Mouse (Mus musculus): ENCODE measurements around the gene Plek2.

Plek2 gene

GRCm38 (mm10) chr12:78910684-78911461 lies 4.1 kb upstream of the Plek2 start:
- DNase-seq (ENCODE audit: low read depth, low spot score): no peak

GRCm38 (mm10) chr12:78908081-78908605 lies 1.4 kb upstream of the Plek2 start:
- no peak for DNase-seq (ENCODE audit: low read depth, low spot score)

GRCm38 (mm10) chr12:78904499-78904898 lies 2.3 kb downstream of the Plek2 start:
- no peak for DNase-seq (ENCODE audit: low read depth, low spot score)

GRCm38 (mm10) chr12:78903313-78903712 lies 3.5 kb downstream of the Plek2 start:
- no peak for DNase-seq (ENCODE audit: low read depth, low spot score)

GRCm38 (mm10) chr12:78901467-78901866 lies 5.3 kb downstream of the Plek2 start:
- no peak for DNase-seq (ENCODE audit: low read depth, low spot score)

- no peak for DNase-seq (ENCODE audit: low read depth, low spot score)
These were observed 8.9 kb downstream of the Plek2 start for GRCm38 (mm10) chr12:78897861-78898260.

- DNase-seq (ENCODE audit: low read depth, low spot score): no peak
These were observed 15.6 kb downstream of the Plek2 start for GRCm38 (mm10) chr12:78891149-78891548.

- no peak for DNase-seq (ENCODE audit: low read depth, low spot score)
These were observed 16.7 kb downstream of the Plek2 start for GRCm38 (mm10) chr12:78890062-78890461.

- DNase-seq (ENCODE audit: low read depth, low spot score): no peak
These were observed 32.2 kb downstream of the Plek2 start for GRCm38 (mm10) chr12:78874581-78874980.

GRCm38 (mm10) chr12:78868115-78868514 lies 38.6 kb downstream of the Plek2 start:
- DNase-seq (ENCODE audit: low read depth, low spot score): no peak

GRCm38 (mm10) chr12:78865434-78865833 lies 41.3 kb downstream of the Plek2 start:
- no peak for DNase-seq (ENCODE audit: low read depth, low spot score)

GRCm38 (mm10) chr12:78862254-78862730 lies 44.5 kb downstream of the Plek2 start:
- no peak for DNase-seq (ENCODE audit: low read depth, low spot score)

GRCm38 (mm10) chr12:78861496-78862253 lies 45.1 kb downstream of the Plek2 start, which contains the start of the genes Atp6v1d and Eif2s1:
TSS of gene Atp6v1d (minus strand) at chr12:78861638.
TSS of gene Eif2s1 (plus strand) at chr12:78861819.
- peak; percentile 99 for DNase-seq (ENCODE audit: low read depth, low spot score)

GRCm38 (mm10) chr12:78860921-78861495 lies 45.8 kb downstream of the Plek2 start:
- peak; percentile 23 for DNase-seq (ENCODE audit: low read depth, low spot score)

GRCm38 (mm10) chr12:78848246-78848645 lies 58.5 kb downstream of the Plek2 start:
- DNase-seq (ENCODE audit: low read depth, low spot score): no peak

- DNase-seq (ENCODE audit: low read depth, low spot score): no peak
These were observed 64.3 kb downstream of the Plek2 start for GRCm38 (mm10) chr12:78842429-78842828.

- DNase-seq (ENCODE audit: low read depth, low spot score): no peak
These were observed 66.9 kb downstream of the Plek2 start for GRCm38 (mm10) chr12:78839906-78840305.
